Mouse (Mus musculus): ENCODE results near the gene Gucd1. TPM values are rescaled to one million over a fixed set of nuclear protein-coding genes. Genes with fewer than 3 reads are reported as not detected.

Gene Gucd1
- total and polyA plus RNA-seq, 3 experiments = 16.8 to 19.0 (median 18.0) TPM

DNA sequence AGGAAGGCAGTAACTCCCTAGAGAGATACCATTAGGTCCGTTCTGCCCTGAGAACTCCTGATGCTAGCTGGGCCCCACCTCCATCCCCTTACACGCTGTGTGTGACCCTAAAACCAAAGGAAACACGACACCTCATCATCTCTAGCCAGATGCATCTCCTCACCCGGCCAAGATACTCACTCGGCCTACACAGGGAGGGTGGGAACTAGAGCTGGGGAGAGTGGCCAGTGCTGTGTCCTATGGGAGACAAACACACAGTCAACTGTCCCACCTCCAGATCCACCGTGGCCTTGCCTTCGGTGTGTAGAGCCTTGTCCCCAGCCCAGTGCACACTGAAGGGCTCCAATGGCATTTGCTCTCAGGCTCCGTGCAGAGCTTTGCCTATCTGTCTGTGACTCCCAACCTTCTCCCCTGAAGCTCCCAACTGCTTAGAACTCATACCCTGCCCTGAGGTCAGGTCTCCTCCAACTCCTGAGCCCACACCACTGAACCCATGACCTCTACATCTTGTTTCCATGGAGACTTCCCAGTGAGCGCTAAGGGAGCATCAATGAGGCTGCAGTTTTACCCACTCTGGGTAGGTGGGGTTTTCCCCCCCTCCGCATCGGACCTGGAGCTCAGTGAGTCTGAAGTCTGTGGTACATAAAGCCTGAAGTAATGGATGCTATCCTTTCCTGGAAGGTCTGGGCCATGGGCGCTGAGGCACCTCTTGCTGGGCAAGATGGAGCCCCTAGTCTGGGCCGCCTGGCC, 35.1 kb upstream of the Gucd1 start:
- in situ Hi-C loops (cut with MboI; ENCODE audit: low pct_ligation_motif_present, low pct_unique_long_range_greater_than_20kb, low sequenced_read_pairs) (no loop called here), dilution Hi-C loops (cut with MboI; ENCODE audit: extremely low pct_ligation_motif_present, extremely low pct_unique_long_range_greater_than_20kb, low sequenced_read_pairs) (no loop called here)
- Histone ChIP-seq H3K4me2 (ENCODE audit: insufficient read depth, low read depth, poor library complexity, severe bottlenecking) (no peak overlapping the region), H3K9ac (ENCODE audit: insufficient read depth, low read depth) (no peak overlapping the region), H3K9me3 (replicated peaks; ENCODE audit: low read length) (no peaks in the 10 kb centered on the region), H3K4me1 (ENCODE audit: control insufficient read depth in 1 of 2, insufficient read depth in 2 of 2) (peaks cover 4 to 18% of the 10 kb centered on the region in 2 experiments; a peak in 3 of 4 replicates), H3K36me3 (replicated peaks in 1 of 2; ENCODE audit: control insufficient read depth in 1 of 2, insufficient read depth in 1 of 2, low read length in 1 of 2) (no peaks in the 10 kb centered on the region), H3K4me3 (replicated peaks in 1 of 3; ENCODE audit: low read depth in 2 of 3, low read length in 2 of 3, poor library complexity in 1 of 3) (no peak overlapping the region), H3K79me2 (replicated peaks; ENCODE audit: control insufficient read depth, extremely low read depth, insufficient read depth, poor library complexity, severe bottlenecking) (no peaks in the 10 kb centered on the region), H3K27ac (ENCODE audit: insufficient read depth, low read depth) (no peak overlapping the region), H3K27me3 (replicated peaks) (no peaks in the 10 kb centered on the region)
- no peak for DNase-seq (ENCODE audit: extremely low read depth)
- TF ChIP-seq MAX (IDR thresholded peaks at IDR 0.05; ENCODE audit: low read length) (no peak), ZMIZ1 (IDR thresholded peaks at IDR 0.05; ENCODE audit: low read depth, low read length) (no peak)

- H3K79me2 ChIP-seq (replicated peaks; ENCODE audit: control insufficient read depth, extremely low read depth, insufficient read depth, poor library complexity, severe bottlenecking) = no peaks in the 10 kb centered on the region
- no peaks in the 10 kb centered on the region for H3K36me3 ChIP-seq (replicated peaks in 1 of 2; ENCODE audit: control insufficient read depth in 1 of 2, insufficient read depth in 1 of 2, low read length in 1 of 2)
- H3K27ac ChIP-seq (ENCODE audit: insufficient read depth, low read depth) = no peak overlapping the region
- H3K4me2 ChIP-seq (ENCODE audit: insufficient read depth, low read depth, poor library complexity, severe bottlenecking) = no peak overlapping the region
- H3K4me1 ChIP-seq (ENCODE audit: control insufficient read depth in 1 of 2, insufficient read depth in 2 of 2) = peaks cover 2 to 13% of the 10 kb centered on the region in 2 experiments; a peak in 3 of 4 replicates
- DNase-seq (ENCODE audit: extremely low read depth) = no peak
- no peak overlapping the region for H3K9ac ChIP-seq (ENCODE audit: insufficient read depth, low read depth)
- in situ Hi-C loops (cut with MboI; ENCODE audit: low pct_ligation_motif_present, low pct_unique_long_range_greater_than_20kb, low sequenced_read_pairs) = no loop called here
- dilution Hi-C loops (cut with MboI; ENCODE audit: extremely low pct_ligation_motif_present, extremely low pct_unique_long_range_greater_than_20kb, low sequenced_read_pairs) = no loop called here
- H3K9me3 ChIP-seq (replicated peaks; ENCODE audit: low read length) = no peaks in the 10 kb centered on the region
- H3K4me3 ChIP-seq (replicated peaks in 1 of 3; ENCODE audit: low read depth in 2 of 3, low read length in 2 of 3, poor library complexity in 1 of 3) = no peak overlapping the region
- no peaks in the 10 kb centered on the region for H3K27me3 ChIP-seq (replicated peaks)
- TF ChIP-seq PAX5 (IDR thresholded peaks at IDR 0.05; ENCODE audit: low read length) = no peak
- TF ChIP-seq CTCF (conservative IDR thresholded peaks at IDR 0.05 in 1 of 2, IDR thresholded peaks at IDR 0.05 in 1 of 2; ENCODE audit: low read depth in 2 of 2, low read length in 2 of 2) = no peak
- TF ChIP-seq TCF12 (IDR thresholded peaks at IDR 0.05; ENCODE audit: low read depth, low read length) = no peak
- no peak for TF ChIP-seq ZNF384 (IDR thresholded peaks at IDR 0.05; ENCODE audit: low read depth, low read length)
- no peak for TF ChIP-seq MAFK (IDR thresholded peaks at IDR 0.05; ENCODE audit: insufficient replicate concordance, low read length)
- TF ChIP-seq POLR2AphosphoS2 (IDR thresholded peaks at IDR 0.05; ENCODE audit: low read depth, low read length) = no peak
- no peak for TF ChIP-seq BHLHE40 (IDR thresholded peaks at IDR 0.05; ENCODE audit: low read depth, low read length)
- TF ChIP-seq MEF2A (IDR thresholded peaks at IDR 0.05; ENCODE audit: borderline replicate concordance, low read depth, low read length) = no peak
- TF ChIP-seq HCFC1 (IDR thresholded peaks at IDR 0.05; ENCODE audit: low read depth, low read length) = no peak
- TF ChIP-seq TBP (conservative IDR thresholded peaks at IDR 0.05; ENCODE audit: low read depth, low read length) = no peak
- no peak for TF ChIP-seq E2F4 (IDR thresholded peaks at IDR 0.05; ENCODE audit: insufficient replicate concordance, low read depth, low read length)
- TF ChIP-seq MAX (IDR thresholded peaks at IDR 0.05; ENCODE audit: low read length) = no peak
- no peak for TF ChIP-seq ETS1 (conservative IDR thresholded peaks at IDR 0.05; ENCODE audit: low read depth, low read length)
- TF ChIP-seq CHD2 (IDR thresholded peaks at IDR 0.05; ENCODE audit: low read length) = no peak
Observed at GRCm38 (mm10) chr10:75552106-75552505, 34.3 kb upstream of the Gucd1 start.

Data from CH12.LX (cell line).